Mouse (Mus musculus) mouse trophoblast stem cell (cell line): ENCODE data around the gene Rnf213.
"Not testable (repeated sequence)": the region's sequence is repeated elsewhere in the genome, so short reads cannot be mapped to it uniquely, and the experiment has no call there.

Source experiments
- in situ Hi-C, 2 experiments: fragments of 300-500 bp; cut with MseI, MboI; formaldehyde crosslinking; loops; 2 replicates in 1 of 2; 3 replicates in 1 of 2; pipeline ENCODE4 v1.15.1; 2025

The Rnf213 gene

DNA sequence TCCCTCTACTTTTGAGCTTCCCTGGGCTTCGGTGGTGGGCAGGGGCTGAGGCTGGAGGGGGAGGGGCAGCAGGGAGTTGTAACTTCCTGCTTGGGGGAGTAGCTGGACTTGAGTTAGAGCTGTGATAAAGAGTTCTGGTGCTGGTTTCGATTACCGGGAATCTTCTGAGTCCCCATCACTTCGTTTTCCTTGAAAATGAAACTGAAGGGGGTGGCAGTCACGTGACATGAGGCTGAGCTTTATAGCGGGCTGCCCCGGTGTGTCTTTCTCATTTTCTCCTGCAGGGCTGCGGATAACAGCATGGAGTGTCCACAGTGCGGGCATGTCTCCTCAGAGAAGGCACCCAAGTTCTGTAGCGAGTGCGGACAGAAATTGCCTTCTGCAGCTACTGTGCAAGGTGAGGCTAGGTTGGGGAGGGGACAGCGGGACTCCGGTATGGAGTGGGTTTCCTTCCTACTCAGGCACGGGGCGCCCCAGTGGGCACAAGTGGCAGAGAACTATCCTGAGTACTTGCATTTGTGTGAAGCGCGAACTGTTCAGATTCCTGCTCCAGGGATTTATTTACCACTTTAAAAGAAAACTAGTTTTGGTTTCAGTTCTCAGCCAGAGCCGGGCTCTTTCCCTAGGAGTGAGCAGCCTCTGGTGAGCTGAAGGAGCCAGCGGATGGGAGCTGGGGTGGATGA lies at the start of gene Rnf213:
Gene Rnf213, plus strand, starts transcription at position 301 of the 683 bp plus-strand sequence.
- in situ Hi-C loops, result no loop called here

DNA sequence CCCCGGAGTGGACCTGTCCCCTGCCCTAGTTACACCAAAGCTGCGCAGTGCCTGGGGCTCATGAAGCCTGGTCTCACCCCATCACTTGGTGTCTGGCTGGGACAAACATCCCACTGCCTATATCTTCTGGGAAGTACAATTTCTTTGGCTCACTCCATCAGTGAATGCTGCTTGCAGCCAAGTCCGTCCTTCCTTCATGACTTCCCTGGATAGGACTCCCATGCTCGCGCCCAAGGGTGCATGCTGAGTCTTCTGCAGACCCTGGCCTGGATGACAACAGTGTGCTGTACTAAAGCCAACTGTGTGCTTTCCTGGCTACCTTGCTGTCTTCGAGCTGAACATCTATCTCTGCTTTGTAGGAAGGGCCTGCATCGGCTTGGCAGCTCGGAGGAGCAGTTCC lies 48.7 kb upstream of the Rnf213 start:
- in situ Hi-C loops, result no loop called here

DNA sequence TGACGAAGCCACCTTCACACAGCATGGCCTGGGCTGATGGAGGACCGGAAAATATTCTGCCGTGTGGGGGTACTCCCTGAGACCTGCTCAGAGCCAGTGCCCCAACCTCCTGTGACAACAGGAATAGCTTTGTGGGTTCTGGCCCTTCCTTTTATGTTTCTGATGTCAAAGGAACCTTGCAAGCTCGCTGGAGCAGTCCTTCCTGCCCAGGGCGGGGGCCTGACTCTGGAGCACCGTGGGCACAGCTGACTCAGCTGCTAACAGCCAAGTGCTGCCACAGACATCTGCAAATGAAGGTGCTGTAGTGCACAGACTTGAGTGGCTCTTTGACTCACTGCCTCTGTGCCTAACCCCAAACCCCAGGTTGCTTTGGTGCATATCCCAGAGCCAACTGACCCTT lies 48.0 kb upstream of the Rnf213 start:
- in situ Hi-C loops, result no loop called here

DNA sequence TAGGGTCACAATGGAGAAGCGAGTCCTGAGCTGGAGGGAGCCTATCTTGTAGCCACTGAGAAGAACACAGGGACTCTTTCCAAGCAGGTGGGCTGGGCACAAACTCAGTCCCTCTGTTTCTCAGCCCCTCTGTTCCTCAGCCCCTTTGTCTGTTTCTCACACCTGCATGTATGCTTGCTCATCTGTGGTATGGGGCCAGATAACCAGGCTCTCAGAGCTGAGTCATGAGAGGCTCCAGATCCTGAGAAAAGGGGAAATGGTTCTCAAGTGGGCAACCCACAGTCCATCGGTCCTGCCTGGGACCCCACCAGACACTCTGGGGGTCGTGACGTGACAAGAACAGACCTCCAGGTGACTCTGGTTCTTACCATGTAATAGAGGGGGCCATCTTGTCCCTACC lies 45.8 kb upstream of the Rnf213 start:
- in situ Hi-C loops, result no loop called here

DNA sequence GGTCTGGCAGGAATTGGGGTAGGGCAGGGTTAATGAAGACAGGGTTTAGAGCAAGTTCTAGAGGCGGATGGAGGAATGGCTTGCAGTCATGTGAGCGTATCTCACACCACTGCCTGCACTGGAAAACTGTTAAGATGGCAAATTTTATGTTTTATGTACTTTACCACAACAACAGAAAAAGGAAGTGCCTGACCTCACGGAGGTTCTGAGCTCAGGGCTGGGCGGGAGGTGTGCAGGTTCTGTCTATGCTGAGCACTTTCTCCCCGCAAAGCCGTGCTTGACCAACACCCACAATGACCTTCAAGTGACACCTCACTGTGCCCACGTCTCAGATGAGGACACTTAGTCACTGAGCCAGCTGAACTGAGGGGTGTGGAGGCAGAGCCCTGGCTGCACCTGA lies 40.8 kb upstream of the Rnf213 start:
- in situ Hi-C loops, result no loop called here

DNA sequence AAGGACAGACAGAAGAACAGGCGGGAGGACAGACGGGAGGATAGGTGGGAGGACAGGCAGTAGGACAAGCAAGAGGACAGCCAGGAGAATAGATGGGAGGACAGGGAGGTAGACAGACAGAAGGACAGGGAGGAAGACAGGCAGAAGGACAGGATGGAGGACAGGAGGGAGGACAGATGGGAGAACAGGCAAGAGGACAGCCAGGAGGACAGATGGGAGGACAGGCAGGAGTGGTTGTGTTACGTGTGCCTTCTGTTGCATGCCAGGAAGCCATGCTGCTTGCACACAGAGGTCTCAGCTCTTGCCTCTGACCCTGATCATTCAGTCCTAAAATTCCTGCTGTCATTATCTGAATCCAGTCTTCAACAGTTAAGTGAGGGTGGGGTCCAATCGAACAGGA lies 39.0 kb upstream of the Rnf213 start:
- in situ Hi-C loops, result no loop called here

DNA sequence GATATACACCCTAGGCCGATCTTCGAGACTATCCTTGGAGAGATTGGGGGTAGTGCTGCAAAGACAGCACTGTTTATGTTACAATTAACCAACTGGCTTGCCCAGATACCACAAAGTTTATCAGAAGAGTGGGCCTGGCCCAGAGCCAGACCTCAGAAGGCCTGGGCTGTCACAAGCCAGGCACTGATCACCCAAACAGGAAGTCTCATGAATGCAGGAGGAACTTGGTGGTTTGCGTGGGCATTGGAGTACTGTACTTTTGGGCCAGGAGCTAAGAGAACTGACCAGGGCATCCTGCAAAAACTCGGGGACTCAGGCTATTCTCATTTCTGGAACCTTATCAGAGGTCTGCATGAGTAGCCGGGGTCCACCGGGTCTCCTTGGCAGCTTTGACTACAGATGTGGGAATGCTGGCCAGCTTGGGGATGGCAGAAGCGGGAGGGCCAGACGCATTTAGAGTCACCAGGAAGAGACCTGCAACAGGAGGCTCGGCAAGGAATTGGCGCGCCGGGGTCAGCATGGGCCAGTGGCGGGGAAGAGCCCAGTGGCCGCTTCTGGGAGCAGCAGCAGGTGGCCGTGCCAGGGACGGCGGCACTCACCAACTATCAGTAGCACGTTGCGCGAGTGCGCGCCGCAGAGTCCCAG lies 38.0 kb upstream of the Rnf213 start:
- in situ Hi-C loops, result no loop called here

DNA sequence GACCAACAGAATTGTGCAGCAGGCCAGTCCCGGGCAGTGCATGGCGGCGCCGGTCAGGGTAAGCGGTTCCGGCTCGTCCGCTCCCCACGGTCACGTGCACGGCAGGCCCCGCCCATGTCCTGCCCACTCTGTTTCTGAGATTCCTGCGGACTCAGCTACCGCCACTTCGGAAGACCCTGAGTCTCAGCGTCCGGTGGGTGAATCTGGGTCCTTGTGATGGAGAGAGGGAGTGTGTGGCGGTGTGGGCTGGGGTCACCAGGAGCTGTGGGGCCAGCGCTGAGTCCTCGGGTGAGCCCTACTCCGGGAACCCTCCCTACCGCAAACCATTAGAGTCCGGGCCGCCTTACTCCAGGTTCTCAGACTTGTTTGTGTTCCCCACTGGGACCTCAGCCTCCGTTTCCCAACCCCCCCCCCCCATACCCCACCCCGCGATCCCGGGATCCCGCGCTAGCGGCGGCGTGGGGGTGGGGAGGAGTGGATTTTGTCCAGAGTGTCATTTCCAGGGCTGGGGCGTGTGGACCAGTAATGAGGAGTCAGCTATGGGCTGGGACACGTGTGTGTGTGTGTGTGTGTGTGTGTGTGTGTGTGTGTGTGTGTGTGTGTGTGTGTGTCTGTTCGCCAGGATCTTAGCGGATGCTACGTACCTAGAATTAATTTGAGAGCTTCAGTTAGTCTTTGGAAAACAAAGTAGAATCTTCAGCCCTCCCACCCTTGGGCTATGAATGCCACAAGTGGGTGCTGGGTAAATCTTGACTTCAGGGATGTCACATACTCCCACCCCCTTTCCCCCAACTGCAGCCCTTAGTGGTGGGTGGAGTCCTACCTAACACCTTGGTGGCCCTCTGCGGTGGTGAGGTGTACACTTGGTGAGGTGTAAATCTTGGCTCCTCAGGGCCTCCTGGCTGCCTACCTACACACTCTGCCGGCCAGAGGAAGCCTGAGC lies 37.2 kb upstream of the Rnf213 start, which contains the start of the genes Sgsh and Slc26a11:
Gene Sgsh, minus strand, starts transcription at position 94 of the 943 bp plus-strand sequence.
Gene Slc26a11, plus strand, starts transcription at position 115 of the 943 bp plus-strand sequence.
- in situ Hi-C loops, result no loop called here

DNA sequence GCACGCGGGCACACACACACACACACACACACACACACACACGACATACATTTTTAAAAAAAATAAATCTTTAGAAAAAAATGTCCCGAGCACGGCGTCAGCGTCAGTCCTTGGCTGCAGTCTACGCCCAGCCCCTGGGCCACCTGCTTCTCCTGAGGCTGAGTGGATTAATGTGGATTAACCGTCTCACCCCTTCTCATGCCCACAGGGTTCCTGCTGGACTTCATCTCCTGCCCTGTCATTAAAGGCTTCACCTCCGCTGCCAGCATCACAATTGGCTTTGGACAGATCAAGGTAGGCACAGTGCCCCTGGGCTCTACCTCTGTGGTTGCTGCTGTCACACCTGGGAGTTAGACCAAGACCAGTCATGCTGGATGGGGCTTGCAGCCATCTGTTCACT lies 33.8 kb upstream of the Rnf213 start:
- in situ Hi-C loops, result no loop called here

DNA sequence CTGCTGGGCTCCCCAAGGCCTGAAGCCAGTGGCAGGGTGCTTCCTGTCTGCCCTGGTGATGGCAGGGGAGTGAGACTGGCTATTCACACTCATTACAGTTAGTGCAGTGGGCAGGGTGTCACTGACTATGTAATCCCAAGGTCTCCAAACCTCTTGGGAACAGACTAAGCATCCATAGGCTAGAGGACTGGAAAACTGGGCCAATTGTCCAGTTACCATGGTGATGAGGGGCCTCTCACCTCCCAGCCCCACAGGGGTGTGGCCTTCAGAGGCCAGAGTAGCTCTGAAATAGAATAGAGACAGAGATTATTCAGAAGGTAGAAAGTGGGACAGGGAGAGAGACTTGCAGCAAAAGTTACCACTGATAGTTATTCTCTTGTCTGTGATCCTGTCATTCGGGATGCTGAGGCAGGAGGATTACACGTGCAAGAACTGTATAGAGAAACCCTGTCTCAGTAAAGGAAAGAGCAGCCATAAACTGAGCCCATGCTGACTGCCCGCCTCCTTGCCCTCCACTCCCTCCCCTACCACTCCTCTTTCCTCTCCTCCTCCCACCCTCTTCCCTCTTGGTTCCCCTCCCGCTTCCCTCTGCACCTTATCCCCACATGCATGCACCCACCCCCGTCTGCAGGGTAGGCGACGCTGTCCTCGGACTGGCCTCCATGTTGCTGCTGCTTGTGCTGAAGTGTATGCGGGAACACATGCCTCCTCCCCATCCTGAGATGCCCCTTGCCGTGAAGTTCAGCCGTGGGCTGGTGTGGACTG lies 29.9 kb upstream of the Rnf213 start:
- in situ Hi-C loops, result no loop called here

DNA sequence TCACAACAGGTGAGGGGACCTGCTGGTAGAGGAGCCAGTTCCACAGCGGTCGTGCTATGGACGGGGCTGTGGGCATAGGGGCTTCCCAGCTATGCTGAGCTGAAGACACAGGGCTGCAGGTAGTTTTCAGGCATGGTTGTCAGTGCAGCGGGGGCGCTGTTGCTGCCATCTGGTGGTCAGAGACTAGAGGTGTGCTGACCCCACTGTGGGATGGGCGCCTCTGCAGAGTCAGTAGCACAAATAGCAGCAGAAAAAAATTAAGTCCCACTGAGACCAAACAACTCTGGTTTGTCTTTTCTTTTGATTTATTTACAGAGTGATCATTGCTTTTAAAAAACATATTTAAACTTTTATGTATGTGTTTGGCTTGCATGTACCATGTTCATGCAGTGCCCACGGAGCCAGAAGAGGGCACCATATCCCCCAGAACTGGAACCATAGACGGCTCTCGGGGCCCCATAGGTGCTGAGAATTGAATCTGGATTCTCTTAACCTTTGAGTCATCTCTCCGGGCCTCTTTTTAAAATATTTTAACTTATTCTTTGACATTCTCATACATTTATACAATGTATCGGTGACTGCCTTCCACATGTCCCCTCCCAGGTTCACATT lies 29.3 kb upstream of the Rnf213 start:
- in situ Hi-C loops, result no loop called here

DNA sequence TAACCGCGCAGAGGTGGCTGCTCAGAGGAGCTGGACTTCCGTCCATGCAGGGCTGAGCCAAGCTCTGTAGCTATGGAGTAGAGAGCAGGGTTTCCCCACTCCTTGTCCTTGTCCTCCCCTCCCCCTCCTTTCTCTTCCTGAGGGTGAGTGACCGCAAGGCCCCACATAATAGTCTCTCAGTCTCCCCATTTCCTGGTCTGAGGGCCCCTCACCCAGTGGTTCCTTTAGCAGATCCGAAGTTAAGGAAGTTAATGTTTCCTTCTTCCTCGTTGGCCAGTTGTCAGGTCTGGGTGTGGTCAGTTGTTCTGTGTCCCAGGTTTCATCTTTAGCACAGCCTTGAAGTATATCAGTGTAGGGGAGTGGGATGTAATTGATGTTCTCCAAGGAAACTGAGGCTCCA lies 17.5 kb upstream of the Rnf213 start:
- in situ Hi-C loops, result no loop called here

DNA sequence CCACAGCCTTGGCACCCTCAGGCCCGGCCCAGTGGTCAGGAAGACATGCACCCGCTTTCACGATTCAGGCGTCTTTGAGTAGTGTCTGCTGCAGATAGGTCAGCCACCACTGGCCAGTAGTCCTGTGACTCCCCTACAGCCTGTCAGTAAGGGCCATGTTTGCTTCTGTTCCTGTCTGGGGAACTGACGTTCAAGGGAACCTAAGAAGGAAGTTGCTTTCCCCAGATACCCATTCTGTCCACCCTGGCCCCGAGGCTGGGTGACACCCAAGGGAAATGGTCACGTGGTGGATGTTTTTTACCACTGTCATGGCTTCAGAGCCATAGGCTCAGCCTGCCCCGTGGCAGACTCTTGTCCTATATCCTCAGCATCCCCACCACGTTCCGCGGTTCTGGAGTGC lies 15.6 kb upstream of the Rnf213 start:
- in situ Hi-C loops, result no loop called here

DNA sequence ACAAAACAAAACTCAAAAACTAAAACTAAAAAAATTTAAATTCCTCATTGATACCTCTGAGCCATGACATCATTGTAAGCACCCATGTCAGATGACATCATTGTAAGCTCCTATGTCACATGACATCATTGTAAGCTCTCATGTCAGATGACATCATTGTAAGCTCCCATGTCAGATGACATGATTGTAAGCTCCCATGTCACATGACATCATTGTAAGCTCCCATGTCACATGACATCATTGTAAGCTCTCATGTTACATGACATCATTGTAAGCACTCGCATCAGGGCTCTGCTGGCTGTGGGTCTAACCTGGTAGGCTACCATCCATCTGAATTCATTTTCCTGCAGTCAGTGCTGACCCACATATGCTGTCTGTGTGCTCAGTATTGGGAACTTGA lies 14.3 kb upstream of the Rnf213 start:
- in situ Hi-C loops, result no loop called here

DNA sequence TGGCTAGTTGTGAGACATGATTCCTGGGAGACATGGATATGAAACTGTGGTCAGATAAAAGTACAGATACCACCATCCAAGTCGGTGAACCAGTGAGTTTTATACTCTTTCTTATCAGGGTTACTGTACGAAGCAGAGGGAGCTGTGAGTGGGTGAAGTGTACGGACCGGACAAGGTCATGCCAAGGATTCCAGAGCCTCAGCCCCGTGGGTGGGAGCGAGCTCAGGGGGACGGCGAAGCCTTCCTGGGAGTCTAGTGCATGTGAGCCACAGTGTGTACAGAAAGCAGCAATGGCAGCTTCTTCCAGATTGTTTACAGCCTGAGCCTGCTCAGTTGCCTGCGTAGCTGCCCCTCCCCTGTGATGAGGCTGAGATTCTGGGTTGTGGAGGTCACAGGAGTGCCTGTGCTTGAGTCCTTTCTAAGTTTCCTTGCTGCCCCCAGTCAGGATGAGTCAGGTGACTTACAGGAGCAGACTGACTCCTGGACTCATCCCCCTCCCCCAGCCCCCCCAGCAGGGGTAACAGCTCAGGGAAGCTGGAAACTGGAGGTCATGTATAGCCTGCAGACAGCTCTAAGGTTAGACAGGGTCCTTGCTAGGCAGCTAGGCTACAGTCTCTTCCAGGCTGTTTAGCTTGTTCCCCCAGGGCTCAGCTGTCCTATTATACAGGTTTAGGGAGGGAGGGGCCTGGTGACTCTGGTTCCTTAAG lies 11.1 kb upstream of the Rnf213 start:
- in situ Hi-C loops, result no loop called here

DNA sequence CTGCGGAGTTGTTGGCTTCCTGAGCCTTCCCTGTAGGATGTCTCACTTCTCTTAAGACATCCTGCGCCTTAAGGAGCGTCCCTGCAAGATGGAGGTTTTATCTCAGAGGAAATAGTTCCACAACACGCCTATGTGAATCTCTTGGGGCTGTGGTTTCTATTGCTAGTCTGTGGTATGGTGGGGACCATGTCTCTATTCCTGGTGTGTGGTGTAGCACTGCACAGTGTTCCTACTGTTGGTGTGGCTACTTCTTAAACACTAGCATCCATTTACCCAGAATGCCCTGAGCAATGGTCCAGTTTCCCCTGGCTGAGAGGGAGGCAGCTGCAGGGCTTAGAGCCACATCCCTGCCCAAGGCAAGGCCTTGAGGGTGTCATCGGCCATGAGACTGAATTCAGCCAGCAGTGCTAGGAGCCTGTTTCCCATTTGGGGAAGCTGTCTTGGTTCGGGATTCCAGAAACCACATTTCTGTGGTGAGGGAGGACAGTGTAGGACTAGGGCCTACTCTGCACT lies 10.5 kb upstream of the Rnf213 start:
- in situ Hi-C loops, result no loop called here

DNA sequence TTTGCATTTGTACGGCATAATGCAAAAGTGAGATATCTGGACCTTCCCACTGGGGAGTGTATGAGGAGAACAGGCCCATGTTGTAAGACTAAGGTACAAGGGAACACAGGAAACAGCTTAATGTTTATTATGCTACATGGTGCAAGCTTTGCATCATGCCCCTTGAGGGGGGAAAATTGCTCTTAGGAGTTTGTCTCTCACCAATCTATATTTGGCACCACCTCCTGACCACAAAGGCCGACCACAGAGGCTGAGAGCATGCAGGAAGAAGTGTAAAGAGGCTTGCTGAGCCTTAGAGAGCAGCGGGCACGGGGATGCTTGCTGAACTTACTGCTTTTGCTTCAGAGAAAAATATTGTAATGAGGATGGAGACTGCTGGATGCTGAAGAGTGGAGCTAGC lies 8.0 kb upstream of the Rnf213 start:
- in situ Hi-C loops, result no loop called here

DNA sequence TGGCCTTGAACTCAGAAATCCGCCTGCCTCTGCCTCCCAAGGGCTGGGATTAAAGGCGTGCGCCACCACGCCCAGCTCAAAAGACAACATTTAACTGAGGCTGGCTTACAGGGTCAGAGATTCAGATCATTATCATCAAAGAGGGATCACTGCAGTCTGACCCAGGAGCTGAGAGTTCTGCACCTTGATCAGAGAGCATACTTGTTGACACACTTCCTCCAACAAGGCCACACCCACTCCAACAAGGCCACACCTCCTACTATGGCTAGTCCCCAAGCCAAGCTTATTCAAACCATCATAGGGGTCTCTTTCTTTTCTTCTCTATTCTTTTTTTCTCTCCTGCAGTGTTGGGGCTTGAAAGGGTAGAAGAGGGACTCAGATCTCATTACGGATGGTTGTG lies 6.6 kb upstream of the Rnf213 start:
- in situ Hi-C loops, result no loop called here

DNA sequence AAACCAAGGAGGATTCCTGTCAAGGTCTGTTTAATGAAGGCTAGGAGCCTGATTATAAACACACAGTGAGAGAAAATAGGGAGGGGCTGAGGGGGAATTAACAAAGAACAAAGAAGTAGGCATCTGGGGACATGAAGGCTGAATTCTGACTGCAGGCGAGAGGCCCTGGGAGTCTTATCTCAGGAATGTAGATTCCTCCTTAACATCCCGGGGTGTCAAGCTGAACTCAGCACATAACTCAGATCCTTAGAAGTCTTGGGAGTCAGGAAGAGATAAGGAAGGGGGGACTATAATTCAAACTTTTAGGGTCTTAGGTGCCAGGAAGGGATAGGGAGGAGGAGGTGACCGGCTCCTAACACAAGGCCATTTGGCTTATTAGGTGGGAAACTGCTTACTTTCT lies 5.6 kb upstream of the Rnf213 start:
- in situ Hi-C loops, result not testable (repeated sequence)

DNA sequence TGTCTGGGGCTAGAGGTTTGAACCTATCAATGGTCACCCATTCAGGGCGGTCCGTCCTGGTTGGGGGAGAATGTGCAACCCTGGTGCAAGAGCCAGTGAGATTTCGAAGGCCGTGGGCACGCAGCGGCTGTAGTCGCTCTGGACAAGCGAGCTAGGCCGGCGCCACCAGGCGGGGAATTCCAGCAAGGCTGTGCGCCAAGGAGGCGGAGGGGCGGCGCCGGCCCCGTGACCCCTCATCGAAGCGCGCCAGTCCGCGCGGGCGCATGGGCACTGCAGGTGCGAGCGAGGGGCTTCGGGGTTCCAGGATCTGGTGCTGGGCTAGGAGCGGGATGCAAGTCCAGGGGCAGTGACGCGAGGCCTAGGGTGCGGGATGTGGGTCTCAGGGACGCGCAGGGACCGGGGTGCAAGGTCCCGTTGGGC lies 3.0 kb upstream of the Rnf213 start:
- in situ Hi-C loops, result no loop called here
